Mouse (Mus musculus) thymus, postnatal 36 days (tissue): ENCODE measurements around the gene Pkp3.

ENCODE experiments used
- DNase-seq, 2 experiments: peaks; one replicate each; pipeline ENCODE4 v3.0.0; 2022; ENCODE audit warnings: mixed read lengths in 2 of 2

Gene Pkp3

DNA sequence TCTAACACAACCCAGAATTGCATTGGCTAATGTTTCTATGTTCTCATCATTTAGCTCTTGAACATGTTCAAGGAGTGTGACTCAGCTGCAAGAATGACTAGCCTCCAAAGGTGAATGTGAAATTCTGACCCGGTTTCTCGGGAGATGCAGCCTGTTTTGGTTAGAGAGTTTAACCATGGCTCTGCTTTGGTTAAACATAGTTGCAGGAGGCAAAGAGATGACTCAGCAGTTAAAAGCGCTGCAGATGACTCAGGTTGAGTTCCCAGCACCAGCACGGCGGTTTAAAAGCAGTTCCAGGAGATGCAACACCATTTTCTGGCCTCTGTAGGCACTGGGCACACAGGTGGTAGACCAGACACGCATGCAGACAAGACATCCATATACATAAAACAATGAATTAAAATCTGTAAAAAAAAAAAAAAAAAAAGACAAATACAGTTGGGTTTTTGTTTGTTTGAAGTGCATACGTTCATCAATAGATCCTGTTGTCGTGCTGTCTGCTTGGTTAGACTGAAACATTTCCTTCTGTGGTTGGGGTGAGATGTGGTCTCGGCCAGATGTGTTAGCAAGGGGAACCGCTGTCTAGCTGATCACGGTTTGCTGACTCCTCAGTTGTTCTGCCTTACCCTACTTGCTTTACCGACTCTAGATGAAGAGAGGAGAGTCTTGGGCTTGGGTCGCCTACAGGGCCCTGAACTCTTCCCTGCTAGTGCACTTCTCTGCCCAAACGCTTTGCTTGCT is 19.2 kb upstream of the Pkp3 start:
- DNase-seq, result no peak

DNA sequence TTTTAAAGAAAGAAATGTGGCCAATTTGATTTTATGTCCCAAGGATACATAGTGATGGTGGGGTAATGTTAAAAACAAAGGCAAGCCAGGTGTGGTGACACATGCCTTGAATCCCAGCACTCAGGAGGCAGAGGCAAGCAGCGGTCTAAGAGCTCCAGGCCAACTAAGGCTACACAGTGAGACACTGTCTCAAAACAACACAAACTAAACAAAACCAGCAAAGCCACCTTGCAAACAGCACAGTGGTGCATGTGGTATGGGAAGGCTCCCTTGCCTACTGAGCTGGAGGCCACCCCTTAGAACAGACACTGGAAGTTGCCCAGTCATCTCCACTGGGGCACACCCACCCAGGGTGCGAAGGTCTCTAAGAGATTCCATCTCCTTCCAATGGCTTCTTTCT is 18.1 kb upstream of the Pkp3 start:
- DNase-seq, result no peak

DNA sequence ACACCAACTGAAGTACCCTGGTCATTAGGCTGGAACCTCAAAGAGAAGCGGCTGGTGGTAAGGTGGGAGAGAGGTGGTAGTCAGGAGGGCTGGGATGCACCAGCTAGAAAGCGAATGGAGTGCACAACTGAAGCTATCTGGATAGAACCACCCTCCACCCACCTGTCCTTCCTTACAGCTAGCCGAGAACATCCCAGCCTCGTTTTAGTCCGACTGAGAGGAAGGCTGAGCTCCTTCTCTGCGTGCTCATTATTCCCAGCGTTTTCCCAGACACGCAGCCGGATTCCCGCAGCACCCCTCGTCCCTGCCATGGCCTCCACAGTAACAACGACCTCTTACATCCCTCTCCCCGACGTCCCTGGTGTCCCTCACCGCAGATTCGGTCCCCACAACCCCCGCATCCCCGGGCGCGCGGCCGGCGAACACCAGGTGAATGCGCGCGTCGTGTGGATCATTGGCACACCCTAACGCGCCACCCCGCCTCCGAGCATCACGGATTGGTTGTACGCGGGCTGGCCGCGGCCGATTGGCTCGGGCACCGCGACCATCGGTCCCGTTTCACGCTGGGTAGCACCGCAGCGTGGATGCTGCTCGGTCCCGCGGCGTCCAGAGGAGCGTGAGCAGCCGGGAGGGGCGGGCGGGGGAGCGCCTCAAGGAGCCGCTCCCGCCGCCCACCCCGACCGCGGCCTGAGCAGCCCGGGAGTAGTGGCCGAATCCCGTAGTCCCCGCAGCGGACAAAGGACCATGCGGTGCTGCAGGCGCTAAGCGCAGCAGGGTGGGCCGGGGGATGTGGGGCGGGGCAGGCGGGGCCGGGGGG is 17.4 kb upstream of the Pkp3 start, which contains the start of gene B4galnt4:
Gene B4galnt4, plus strand, starts transcription at position 679 of the 817 bp plus-strand sequence.
- peak in 1 of 2 experiments; percentile 51 for DNase-seq

DNA sequence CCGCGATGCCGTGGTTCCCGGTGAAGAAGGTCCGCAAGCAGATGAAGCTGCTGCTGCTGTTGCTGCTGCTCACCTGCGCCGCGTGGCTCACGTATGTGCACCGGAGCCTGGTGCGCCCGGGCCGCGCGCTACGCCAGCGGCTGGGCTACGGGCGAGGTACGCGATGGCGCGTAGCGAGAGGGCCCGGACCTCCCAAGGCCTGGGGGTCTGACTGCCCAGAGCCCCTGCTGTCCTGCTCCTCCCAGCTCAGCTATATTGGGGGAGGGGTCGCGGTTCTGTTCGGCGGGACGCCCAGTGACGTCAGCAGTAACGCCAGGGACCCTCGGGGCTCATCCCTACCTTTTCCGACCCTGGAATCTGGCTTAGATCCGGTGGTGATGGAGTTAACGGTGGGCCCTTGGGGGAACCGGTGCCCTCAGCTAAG is 16.7 kb upstream of the Pkp3 start:
- peak in 1 of 2 experiments; percentile 19 for DNase-seq

DNA sequence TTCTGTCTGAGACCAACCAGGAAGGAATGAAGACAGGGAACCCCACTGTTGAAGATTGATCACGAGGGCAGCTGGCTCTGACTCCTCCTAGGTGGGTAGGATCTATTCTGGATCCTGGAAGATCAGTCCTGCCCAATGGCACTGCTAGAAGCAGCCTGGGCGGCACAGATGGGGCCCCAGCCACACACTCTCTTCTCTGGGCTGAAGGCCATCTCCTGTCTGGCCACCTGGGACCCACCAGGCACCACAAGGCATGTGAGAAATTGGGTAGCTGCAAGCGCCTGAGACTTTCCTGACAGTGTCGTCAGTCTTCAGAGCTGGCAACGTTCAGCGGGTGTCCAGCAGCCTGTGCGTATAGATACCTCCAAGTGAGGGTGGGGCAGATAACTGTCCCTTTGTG is 15.5 kb upstream of the Pkp3 start:
- DNase-seq, result no peak

DNA sequence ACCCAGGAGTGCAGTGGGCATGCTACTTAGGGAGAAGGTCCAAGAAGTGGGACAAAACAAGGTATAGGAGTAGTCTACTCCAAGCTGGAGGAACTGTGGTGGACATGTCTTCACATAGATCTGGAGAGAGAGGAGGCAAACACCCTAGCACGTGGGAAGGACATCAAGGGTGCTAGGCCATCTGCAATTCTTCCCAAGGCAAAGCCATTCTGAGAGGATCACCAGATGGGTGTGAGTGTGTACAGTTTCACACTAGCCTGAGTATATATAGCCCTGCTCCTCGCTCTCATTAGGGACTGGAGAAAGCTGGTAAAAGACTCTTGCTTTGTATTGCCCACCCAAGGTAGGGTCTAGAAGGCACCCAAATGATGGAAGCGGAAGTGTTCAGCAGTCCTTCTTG is 14.7 kb upstream of the Pkp3 start:
- DNase-seq, result no peak

DNA sequence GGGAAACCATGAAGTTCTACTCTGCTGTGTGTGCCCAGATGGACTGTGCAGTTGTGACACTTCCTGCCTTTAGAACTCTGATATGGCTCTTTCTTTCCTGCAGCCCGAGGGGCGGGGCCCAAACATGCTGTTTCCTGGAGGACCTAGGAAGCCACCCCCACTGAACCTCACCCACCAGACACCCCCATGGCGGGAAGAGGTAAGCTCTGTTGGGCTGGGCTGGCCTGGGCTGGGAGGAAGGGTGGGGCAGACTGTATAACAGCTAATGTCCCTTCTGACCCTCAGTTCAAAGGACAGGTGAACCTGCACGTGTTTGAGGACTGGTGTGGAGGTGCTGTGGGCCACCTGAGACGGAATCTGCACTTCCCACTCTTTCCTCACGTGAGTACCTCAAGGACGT is 13.8 kb upstream of the Pkp3 start:
- peak in 1 of 2 experiments; percentile 47 for DNase-seq

DNA sequence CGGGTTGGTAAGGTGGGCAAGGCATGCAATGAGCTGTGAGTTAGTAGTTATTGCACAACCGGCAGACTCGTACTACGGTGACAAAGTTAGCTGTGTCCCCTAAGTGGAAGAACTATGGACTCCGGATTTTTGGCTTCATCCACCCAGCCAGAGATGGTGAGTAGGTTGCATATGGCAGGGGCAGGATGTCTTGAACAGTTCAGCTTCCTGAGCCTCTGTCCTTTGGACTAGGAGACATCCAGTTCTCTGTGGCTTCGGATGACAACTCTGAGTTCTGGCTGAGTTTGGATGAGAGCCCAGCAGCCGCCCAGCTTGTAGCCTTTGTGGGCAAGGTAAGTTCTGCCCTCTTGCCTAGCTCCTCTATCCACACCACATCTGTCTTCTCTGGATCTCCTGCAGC is 13.4 kb upstream of the Pkp3 start:
- DNase-seq, result no peak

DNA sequence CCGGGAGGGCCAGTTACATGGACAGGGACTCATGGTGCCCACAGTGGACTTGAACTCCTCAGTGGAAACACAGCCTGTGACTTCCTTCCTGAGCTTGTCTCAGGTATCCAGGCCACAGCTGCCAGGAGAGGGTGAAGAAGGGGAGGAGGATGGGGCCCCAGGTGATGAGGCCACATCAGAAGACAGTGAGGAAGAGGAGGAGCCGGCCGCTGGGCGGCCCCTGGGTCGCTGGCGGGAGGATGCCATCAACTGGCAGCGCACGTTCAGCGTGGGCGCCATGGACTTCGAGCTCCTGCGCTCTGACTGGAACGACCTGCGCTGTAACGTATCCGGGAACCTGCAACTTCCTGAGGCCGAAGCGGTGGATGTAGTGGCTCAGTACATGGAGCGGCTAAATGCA is 9.7 kb upstream of the Pkp3 start:
- DNase-seq, result peak in 1 of 2 experiments; percentile 20

DNA sequence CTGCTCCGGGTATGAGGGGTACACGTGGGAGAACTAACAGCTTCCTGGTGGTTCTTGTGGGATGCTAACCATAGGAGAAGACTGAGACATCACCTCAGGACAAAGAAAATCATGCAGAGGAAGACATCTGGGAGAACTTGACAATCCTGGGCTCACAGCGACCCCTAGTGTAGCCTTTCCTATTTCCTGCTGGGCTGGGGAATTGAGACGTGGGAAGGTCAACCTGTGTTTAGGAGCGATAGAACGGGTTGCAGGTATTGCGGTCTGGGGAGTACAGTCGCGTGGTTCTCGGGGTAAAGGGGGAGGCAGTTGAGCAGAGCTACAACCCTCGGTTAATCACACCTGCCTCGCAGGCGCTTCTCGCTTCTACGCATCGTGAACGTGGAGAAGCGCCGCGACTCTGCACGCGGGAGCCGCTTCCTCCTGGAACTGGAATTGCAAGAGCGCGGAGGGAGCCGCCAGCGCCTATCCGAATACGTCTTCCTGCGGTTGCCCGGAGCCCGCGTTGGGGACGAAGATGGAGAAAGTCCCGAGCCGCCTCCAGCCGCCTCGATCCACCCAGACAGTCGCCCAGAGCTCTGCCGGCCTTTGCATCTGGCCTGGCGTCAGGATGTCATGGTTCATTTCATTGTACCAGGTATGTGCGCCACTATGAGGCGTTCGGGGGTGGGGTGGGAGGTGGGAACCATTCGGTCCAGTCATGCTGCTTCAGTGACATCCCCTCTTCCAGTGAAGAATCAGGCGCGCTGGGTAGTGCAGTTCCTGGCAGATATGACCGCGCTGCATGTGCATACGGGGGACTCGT is 7.8 kb upstream of the Pkp3 start:
- DNase-seq, result peak; percentile 68 to 72

DNA sequence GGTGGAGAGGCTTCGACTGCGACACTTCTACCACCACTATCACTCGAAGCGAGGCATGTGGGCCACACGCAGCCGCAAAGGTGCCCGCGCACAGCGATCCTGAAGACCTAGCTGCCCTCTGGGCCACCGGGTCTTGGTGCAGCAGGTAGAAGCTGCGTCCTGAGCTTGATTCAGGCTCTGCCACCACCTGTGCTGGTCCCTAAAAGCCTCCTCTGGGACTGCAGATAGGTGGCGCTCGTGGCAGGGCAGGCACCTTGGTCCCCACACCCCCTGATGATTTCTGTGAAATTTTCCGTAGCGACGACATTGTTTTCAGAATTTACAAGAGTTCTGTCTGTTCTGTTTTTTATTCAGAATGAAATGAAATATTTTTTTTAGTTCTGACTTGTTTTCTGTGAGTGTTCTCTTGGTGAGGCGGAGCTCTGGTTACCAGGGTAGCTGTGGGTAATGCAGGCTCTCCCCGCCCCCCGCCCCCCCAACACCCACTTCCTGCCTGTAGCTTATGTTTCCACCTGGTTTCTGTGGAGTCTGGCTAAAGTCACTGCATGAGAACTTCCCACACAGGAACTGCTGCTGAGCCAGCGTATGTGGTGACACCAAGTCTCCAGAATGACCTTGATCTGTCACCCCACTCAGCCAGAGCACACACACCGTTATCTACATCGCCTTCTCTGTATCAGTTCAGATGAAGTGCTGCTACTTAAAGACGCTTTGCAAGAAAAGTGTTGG is 5.8 kb upstream of the Pkp3 start:
- DNase-seq, result peak; percentile 77 to 79

DNA sequence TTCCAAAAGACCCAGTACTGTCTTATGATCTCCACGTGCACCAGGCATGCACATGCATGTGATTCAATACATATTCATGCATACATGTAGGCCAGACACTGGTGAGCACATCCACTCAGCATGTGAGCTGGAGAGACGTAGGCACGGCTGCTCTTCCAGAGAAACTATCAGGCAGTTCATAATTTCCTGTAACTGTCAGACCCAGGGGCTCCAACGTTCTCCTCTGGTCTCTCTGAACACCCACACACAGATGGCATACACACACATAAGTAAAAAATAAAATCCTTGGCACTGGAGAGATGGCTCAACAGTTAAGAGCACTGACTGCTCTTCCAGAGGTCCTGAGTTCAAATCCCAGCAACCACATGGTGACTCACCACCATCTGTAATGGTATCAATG is 4.2 kb upstream of the Pkp3 start:
- no peak for DNase-seq

DNA sequence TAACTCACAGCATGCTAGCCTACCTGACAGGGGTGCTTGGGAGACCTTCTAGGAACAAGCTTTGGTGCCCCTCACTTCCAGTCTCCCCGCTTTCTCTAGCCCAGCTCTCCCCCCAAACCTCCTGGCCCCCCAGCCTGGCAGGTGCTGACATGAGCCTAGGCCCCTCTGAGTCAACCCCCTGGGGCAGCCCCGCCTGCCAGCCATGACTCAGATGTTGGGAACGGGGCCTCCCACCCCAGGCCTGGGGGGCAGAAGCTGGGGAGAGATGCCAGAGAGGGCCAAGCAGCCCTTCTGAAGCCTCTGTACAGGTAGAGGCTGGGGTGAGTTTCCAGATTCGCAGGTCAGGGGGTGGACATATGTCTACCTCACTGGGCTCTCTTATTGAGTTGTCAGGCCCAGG is 858 bp downstream of the Pkp3 start:
- DNase-seq, result no peak

DNA sequence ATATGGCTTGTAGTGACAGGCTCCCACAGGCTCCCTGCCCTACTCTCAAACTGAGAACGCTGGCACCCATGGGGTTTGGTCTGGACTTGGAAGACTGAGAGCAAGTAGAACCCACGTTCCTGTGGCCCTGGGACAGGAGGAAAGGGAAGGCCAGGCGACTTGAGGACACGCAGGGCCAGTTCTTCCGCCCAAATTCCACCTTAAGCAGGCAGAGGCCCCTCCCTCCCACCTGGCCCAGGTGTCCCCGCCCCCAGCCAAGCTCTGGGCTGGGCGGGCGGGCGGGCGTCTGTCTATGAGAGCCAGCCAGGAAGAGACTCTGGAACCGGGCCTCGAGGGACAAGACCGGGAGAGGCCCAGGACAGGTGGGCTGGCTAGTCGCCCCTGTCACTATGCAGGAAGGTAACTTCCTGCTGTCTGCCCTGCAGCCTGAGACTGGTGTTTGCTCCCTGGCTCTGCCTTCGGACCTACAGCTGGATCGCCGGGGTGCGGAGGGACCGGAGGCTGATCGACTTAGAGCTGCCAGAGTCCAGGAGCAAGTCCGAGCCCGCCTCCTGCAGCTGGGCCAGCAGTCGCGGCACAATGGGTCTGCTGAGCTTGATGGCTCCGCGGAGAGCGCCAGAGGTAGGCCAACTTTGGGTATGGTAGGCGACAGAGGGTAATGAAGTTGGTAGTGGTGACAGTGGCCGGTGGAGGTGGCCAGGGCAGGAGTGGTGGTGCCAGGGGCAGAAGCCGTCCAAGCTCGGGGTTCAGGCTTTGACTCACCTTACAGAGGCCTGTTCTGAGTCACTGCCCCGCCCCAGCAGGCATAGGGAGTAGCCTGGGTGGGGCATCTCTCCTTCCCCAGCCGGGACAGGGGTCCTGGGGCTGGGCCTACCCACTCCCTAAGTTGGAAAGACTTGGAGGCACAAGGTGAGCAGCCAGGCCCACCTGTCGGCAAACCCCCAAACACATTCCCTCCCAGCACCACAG is 1.7 kb downstream of the Pkp3 start:
- DNase-seq, result no peak

DNA sequence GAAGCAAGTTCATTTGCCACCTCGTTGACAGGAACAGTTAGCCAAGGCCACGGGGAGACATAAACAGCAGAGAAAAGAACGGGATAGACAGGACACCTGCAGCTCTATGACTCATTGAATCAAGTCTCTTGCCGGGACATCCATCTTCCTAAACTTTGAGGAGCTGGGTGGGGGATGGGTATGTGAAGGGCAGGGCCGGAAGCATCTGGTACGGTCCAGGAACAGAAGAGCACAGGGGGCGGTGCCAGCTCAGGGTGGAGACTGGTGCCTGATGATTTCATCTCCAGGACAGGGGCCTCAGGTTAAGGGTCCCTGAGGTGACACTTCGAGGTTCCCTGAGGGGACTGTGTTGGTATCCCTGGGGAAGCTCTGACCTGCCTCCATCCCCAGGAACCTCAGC is 9.9 kb downstream of the Pkp3 start:
- DNase-seq, result peak; percentile 54 to 71

DNA sequence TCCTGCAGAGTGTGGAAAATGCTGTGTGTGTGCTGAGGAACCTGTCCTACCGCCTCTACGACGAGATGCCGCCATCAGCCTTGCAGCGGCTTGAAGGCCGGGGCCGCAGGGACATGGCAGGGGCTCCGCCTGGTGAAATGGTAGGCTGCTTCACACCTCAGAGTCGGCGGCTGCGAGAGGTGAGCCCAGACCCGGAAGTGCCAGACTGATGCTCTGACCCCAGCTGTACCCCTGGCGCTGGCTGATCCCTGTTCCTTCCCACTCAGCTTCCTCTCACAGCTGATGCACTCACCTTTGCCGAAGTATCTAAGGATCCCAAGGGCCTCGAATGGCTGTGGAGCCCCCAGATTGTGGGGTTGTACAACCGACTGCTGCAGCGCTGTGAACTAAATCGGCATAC is 10.5 kb downstream of the Pkp3 start:
- peak; percentile 53 to 54 for DNase-seq

DNA sequence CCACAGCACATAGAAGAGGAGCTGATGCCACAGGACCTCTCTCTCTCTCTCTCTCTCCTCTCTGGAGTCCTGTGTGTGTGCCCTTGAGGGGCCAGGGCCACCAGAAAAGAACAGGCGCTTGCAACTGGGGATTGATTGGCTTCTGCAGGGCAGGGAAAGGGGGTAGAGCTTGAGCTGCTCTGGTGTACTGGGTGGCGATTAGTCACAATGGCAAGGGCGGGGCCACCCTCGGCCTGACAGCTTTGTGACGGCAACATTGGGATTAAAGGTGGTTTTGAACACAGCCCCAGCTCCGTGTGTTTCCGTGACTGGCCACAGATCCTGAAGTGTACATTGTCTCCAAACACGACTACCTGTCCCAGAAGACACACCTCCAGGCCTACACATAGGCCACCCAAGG is 12.2 kb downstream of the Pkp3 start:
- DNase-seq, result no peak

DNA sequence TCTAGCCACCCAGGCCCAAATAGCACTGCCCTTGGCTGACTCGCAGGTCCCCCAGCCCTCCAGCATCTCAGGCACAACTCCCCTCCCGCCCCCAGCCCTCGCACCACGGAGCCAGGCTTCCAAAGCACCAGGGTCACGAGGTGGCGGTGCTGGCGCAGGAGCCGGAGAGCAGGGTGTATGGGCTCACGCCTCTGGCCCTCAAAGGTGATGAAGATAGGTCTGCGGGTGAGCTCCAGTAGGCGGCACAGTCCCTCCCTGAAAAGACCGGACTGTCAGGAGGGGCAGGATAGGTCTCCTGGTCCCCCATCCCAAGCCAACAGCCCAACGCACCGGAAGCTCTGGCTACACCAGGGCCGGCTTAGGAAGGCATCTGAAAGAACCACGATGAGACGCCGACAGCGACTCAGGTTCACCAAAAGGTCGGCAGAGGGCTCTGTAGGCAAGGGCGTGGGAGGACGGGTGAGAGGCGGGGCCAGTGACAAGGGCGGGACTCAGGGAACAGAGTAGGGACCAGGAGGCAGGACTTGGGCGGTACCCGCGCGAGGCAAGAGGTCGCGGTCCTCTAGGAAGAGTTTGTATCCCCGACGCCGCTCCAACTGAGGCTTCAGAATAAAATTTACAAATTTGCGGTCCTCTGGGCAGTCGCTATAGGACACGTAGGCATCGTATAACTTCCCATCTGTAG is 14.2 kb downstream of the Pkp3 start:
- DNase-seq, result peak; percentile 87 to 90

DNA sequence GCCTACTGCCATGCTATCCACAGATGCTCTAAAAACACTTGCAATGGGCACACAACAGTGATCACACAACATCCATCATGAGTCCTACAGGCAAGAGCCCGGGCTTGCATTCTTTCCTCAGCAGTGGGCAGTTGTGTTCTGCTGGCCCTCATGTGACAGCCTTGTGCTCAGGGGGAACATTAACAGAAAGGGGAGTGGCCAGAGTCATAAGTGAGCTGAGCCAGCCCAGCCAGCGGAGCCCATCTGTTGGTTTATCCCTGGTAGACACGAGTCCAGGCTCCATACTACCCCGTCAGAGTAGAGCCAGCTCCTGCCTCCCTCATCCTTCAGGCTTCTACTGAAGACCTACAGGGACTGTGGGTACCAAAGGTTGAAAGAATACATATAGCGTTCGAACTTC is 15.9 kb downstream of the Pkp3 start:
- DNase-seq, result no peak

DNA sequence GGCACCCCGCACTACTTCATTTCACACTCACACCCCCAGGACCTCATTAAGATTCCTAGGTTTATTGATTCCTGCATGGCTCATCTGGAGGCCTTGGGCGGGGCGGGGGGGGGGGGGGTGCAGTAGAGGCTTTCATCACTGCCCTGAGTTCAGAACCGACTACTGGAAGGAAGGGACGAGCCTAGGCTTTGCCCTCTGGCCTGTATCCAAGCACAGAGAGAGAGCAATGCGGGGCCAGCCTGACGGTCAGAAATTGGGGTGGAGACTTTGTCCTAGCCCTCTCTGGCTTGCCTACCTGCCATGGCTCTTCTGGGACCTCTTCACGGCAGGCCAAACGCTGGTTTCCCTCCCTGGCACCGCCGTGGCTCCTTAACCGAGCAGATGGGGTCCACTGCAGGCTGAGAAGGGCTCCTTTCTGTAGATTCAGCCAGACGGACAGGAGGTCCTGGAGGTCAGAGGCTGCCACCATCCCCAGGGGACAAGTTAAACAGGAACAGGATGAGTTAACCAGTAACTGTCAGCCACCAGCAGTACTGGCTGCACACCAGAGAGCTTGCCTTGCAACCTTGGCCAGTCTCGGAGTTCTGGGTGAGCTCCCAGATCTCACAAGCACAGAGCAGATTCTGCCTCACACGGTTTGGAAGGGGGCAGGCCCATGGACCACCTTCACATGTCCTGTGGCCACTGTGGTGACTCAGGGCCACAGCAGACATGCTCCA is 16.6 kb downstream of the Pkp3 start:
- DNase-seq, result no peak
